Mouse (Mus musculus) forebrain, embryonic 11.5 days (tissue): ENCODE results near the gene Diexf. TPM values are rescaled to one million over a fixed set of nuclear protein-coding genes. Genes with fewer than 3 reads are reported as not detected.
A peak's percentile ranks its signal among the peaks of the same experiment; 100 is the strongest.

ENCODE experiments used
- ATAC-seq: fragments of 200-750 bp; cut with Nextera tagmentation; replicated peaks from 2 replicates; pipeline ENCODE4 v1.8.0; 2017; ENCODE audit warnings: moderate TSS enrichment; ENCODE audit not compliant: low FRiP score
- DNase-seq: peaks from one replicate; pipeline ENCODE4 v3.0.0-alpha.2; 2017; ENCODE audit warnings: low spot score
- H3K27ac ChIP-seq: fragments of 300-500 bp; sonication (generic); 2 replicates; pipeline ENCODE4 v1.5.1; 2014; ENCODE audit warnings: low read depth, low read length
- H3K27me3 ChIP-seq: fragments of 300-500 bp; sonication (generic); 2 replicates; pipeline ENCODE4 v1.6.1; 2014; ENCODE audit warnings: mild to moderate bottlenecking, low read length, mixed read lengths; ENCODE audit not compliant: control insufficient read depth, insufficient read depth
- H3K36me3 ChIP-seq: fragments of 300-500 bp; sonication (generic); 2 replicates; pipeline ENCODE4 v1.6.1; 2014; ENCODE audit warnings: mild to moderate bottlenecking, low read length, moderate library complexity, mixed read lengths; ENCODE audit not compliant: control insufficient read depth, insufficient read depth
- H3K4me1 ChIP-seq: fragments of 300-500 bp; sonication (generic); replicated peaks from 2 replicates; pipeline ENCODE4 v1.6.1; 2014; ENCODE audit warnings: low read length, mixed read lengths; ENCODE audit not compliant: control insufficient read depth, insufficient read depth
- H3K4me2 ChIP-seq: fragments of 300-500 bp; sonication (generic); 2 replicates; pipeline ENCODE4 v1.6.1; 2014; ENCODE audit warnings: low read depth, mild to moderate bottlenecking, low read length, moderate library complexity, mixed read lengths; ENCODE audit not compliant: severe bottlenecking
- H3K4me3 ChIP-seq: fragments of 300-500 bp; sonication (generic); 2 replicates; pipeline ENCODE4 v1.5.1; 2014; ENCODE audit warnings: low read depth, low read length
- H3K9ac ChIP-seq: fragments of 300-500 bp; sonication (generic); 2 replicates; pipeline ENCODE4 v1.6.1; 2014; ENCODE audit warnings: low read length
- H3K9me3 ChIP-seq: fragments of 300-500 bp; sonication (generic); 2 replicates; pipeline ENCODE4 v1.6.1; 2016; ENCODE audit warnings: low read length, mixed read lengths; ENCODE audit not compliant: control insufficient read depth
- WGBS: fragments of 180-500 bp; shearing (Covaris S2); extraction: QIAGEN DNeasy Blood & Tissue Kit; methylation state at CpG from one replicate; pipeline ENCODE4 v1.1.7; 2014; 5-methylcytosine and 5-hydroxymethylcytosine counted together
- polyA plus RNA-seq: library from polyadenylated mRNA; unstranded; fragments of >200 nt; fragmentation: Nextera tagmentation; extraction: Ambion mirVana; gene quantifications from 2 replicates; pipeline ENCODE4 v1.2.1, GENCODE M21; 2014

Gene Diexf
- polyA plus RNA-seq, 1 experiment from 2014 or later: 13.2 TPM

DNA sequence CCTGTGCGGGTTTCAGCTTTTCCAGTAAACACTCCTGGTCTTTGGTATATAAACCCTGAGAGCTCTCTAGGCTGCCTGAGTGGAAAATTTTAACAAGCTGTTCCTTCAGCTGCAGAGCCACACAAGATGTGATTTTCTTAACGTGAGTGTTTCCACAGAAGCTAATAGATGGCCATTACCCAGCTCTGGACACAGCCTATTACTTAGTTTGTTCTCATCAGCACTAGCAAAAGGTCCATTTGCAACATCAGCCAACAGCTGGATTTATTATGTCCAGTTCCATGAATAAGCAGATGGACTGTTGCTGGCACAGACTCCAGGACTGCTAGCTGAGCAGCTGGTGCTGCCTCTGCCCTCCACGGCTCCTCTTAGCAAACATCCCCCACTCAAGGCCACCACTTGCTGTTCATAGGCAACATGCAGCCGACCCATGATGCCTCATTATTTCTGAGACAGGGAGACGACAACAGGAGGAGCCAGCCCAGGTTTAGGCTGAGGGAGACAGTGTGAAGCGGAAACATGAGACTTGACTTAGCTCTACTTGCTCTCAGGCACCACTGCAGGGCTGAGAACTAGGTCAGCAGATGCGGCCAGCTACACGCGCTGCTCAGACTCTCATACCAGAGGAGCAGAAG, 43.1 kb downstream of the Diexf start:
- WGBS: 73% methylated on average over 9 of the region's 9 CpGs
- Histone ChIP-seq H3K27me3 (no peaks in the 10 kb centered on the region), H3K4me1 (peaks cover 4% of the 10 kb centered on the region; the same call in 1 of the 2 replicates), H3K9me3 (no peaks in the 10 kb centered on the region), H3K4me3 (no peak overlapping the region), H3K27ac (no peak overlapping the region), H3K4me2 (no peak overlapping the region), H3K36me3 (no peaks in the 10 kb centered on the region), H3K9ac (no peak overlapping the region)
- DNase-seq (no peak), ATAC-seq (no peak)

DNA sequence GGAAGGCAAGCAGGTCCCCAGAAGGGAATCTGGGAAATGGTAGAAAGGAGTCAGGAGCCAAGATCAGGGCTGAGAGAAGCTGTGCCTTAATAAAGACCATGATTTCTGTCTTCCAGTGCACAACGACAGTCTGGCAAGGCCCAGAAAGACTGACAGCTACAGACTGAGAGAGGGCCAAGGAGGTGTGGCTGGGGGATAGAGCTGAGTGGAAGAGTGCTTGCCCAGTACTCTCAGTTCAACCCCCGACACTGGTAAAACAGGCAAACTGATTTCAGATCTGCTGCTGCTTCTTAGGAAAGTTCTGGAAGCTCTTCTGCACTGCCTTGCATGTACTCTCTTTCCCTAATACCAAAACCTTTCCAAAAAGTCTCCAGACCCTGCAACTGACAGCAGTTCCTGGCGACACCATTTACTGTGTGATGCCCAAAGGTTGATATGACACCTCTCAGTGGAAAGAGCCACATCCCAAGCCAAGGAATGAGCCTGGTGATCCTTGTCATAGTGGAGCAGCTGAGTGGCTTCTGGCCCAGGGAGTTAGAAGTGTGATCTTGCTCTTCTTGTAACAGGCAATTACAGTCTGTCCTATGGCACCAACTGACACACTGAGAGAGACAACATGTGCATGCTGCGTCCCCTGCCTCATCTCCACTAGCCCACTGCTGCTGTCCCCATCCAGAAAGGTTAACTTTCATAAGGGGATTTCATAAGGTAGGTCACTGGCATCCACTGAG, 43.8 kb downstream of the Diexf start:
- Histone ChIP-seq H3K9me3 (no peaks in the 10 kb centered on the region), H3K27me3 (no peaks in the 10 kb centered on the region), H3K36me3 (no peaks in the 10 kb centered on the region), H3K4me1 (peaks cover 5% of the 10 kb centered on the region; the same call in 1 of the 2 replicates), H3K9ac (no peak overlapping the region), H3K4me3 (no peak overlapping the region), H3K4me2 (no peak overlapping the region), H3K27ac (no peak overlapping the region)
- ATAC-seq: no peak
- DNase-seq: no peak
- 78% methylated on average over 4 of the region's 4 CpGs for WGBS

DNA sequence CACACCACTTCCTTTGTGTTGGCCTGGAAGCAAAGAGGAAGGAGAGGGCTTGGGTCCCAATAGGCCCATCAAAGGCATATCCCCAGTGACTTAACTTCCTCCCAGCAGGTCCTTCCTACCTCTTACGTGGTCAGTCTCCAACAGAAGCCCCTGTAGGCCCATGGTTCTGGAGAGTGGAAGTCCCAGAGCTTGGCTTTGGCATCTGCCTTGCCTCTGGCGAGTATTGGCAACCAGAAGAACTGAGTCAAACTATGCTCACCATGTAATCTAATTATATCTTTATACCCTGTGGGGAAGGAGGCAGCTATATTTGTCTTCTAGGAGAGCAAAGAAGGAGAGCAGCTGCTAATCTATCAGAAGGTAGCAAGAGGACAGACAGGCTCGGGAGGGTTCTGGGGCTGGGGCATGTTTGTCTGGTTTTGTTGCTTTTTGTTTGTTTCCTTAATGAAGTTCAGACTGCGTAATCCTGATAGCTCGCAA, 44.5 kb downstream of the Diexf start:
- ATAC-seq (no peak), DNase-seq (no peak)
- no peaks in the 10 kb centered on the region for H3K27me3 ChIP-seq
- peaks cover 5% of the 10 kb centered on the region; the same call in 1 of the 2 replicates for H3K4me1 ChIP-seq
- H3K36me3 ChIP-seq: no peaks in the 10 kb centered on the region
- no peak overlapping the region for H3K27ac ChIP-seq
- H3K4me3 ChIP-seq: no peak overlapping the region
- 77% methylated on average over 5 of the region's 5 CpGs for WGBS
- H3K4me2 ChIP-seq: no peak overlapping the region
- H3K9ac ChIP-seq: no peak overlapping the region
- no peaks in the 10 kb centered on the region for H3K9me3 ChIP-seq

DNA sequence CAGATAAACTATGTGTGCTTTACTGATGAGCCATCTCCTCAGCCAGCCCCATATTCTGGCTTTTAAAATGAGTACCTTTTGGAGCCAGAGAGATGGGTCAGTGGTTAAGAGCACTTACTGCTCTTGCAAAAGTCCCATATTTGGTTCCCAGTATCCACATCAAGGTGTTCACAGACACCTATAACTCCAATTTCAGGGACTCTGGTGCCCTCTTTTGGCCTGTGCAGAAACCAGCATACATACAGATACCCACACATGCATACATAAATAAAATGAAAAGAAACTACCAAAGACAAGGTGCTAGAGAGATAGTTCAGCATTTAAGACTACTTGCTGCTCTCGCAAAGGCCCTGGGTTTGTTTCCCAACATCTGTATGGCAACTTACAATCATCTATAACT, 46.1 kb downstream of the Diexf start:
- ATAC-seq (no peak), DNase-seq (no peak)
- Histone ChIP-seq H3K4me1 (peaks cover 5% of the 10 kb centered on the region; the same call in 1 of the 2 replicates), H3K9ac (no peak overlapping the region), H3K4me2 (no peak overlapping the region), H3K27me3 (no peaks in the 10 kb centered on the region), H3K36me3 (no peaks in the 10 kb centered on the region), H3K27ac (no peak overlapping the region), H3K4me3 (no peak overlapping the region), H3K9me3 (no peaks in the 10 kb centered on the region)
- 88% methylated on average over 1 of the region's 1 CpGs for WGBS

DNA sequence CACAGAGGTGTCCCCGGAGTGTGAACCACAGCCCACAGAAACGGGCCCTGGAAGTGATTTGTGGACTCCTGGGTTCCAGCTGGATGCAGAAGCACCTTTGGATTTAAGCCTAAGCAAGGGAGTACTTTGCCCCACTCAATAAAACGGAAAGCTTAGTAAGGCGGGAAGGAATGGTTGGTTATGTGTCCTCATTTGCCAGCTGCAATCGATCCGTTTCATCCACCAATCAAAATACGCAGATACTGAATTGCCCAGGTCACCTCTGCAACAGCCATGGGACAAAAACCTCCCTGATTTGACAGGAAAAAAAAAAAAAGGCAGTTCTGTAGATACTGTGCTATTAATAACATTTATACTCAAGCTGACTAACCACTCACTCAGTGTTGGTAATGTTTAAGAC, 47.0 kb downstream of the Diexf start:
- WGBS: 77% methylated on average over 7 of the region's 7 CpGs
- Histone ChIP-seq H3K27me3 (no peaks in the 10 kb centered on the region), H3K4me1 (peaks cover 5% of the 10 kb centered on the region; the same call in 1 of the 2 replicates), H3K27ac (no peak overlapping the region), H3K9me3 (no peaks in the 10 kb centered on the region), H3K4me2 (no peak overlapping the region), H3K36me3 (no peaks in the 10 kb centered on the region), H3K9ac (no peak overlapping the region), H3K4me3 (no peak overlapping the region)
- ATAC-seq: no peak
- DNase-seq: no peak

DNA sequence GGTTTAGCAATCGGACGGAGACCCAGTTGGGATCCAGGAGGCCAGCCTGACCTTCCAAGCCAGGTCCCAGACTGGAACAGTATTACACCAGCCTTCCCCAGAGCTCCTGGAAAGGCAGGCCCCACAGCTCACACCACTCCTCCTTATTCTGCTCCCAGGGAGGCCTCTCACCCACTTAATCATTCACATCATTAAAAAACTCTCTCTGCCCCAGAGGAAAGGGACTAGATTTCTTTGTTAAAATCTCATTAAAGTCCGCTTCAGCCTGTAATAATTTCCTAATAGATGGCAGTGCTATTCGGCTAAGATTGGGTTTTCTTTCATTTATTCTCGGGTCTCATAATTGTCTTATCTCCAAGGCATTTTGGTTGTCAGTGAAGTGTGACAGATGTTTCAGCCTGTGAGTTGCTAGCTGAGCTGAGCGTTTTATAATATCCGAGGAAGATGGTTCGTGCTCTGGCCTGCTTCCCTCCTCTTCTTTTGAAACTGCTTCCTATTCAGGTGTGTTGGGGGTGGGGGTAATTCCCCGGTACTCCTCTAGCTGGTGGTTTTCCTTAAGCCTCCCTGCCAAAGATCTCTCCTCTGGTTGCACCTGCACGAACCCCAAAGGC, 47.7 kb downstream of the Diexf start:
- Histone ChIP-seq H3K27me3 (no peaks in the 10 kb centered on the region), H3K27ac (no peak overlapping the region), H3K9ac (peak overlapping the region; percentile 5; the same call in 1 of the 2 replicates), H3K36me3 (no peaks in the 10 kb centered on the region), H3K9me3 (no peaks in the 10 kb centered on the region), H3K4me1 (peaks cover 5% of the 10 kb centered on the region; the same call in 1 of the 2 replicates), H3K4me2 (no peak overlapping the region), H3K4me3 (no peak overlapping the region)
- peak; percentile 70 for ATAC-seq
- no peak for DNase-seq
- 31% methylated on average over 10 of the region's 10 CpGs for WGBS

DNA sequence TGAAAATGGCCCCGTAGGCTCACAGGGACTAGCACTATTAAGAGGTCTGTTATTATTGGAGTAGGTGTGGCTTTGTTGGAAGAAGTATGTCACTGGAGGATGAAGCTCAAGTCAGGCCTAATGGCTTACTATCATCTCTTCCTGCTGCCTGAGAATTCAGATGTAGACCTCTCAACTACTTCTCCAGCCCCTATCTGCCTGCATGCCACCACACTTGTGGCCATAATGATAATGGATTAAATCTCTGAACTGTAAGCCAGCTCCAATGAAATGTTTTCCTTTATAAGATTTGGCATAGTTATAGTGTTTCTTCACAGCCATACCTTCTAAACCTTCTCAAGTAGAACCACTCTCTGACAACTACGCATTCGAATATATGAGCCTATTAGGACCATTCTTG, 67.5 kb downstream of the Diexf start:
- Histone ChIP-seq H3K9ac (no peak overlapping the region), H3K4me3 (no peak overlapping the region), H3K4me1 (no peaks in the 10 kb centered on the region), H3K36me3 (no peaks in the 10 kb centered on the region), H3K9me3 (no peaks in the 10 kb centered on the region), H3K4me2 (no peak overlapping the region), H3K27me3 (no peaks in the 10 kb centered on the region), H3K27ac (no peak overlapping the region)
- DNase-seq (no peak), ATAC-seq (no peak)
- 96% methylated on average over 3 of the region's 3 CpGs for WGBS

DNA sequence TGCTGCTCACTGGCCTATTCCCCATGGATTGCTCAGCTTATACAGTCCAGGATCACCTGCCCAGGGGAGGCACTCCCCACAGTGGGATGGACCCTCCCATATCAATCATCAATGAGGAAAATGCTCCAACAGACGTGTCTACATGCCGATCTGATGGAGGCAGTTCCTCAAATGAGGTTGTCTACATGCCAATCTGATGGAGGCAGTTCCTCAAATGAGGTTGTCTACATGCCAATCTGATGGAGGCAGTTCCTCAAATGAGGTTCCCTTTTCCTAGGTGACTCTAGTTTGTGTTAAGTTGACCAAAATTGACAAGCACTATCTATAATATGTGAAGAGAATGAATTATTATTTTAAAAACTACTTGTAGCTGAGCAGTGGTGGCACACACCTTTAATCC, 69.9 kb downstream of the Diexf start:
- DNase-seq: no peak
- Histone ChIP-seq H3K4me2 (no peak overlapping the region), H3K27ac (no peak overlapping the region), H3K4me3 (no peak overlapping the region), H3K4me1 (no peaks in the 10 kb centered on the region), H3K9ac (no peak overlapping the region), H3K27me3 (no peaks in the 10 kb centered on the region), H3K9me3 (no peaks in the 10 kb centered on the region), H3K36me3 (no peaks in the 10 kb centered on the region)
- 74% methylated on average over 2 of the region's 2 CpGs for WGBS
- no peak for ATAC-seq
